Mouse (Mus musculus): ENCODE measurements around the gene Psg19. TPM values are rescaled to one million over a fixed set of nuclear protein-coding genes. Genes with fewer than 3 reads are reported as not detected.
"Not testable (repeated sequence)": the region's sequence is repeated elsewhere in the genome, so short reads cannot be mapped to it uniquely, and the experiment has no call there.

Psg19 gene
- polyA plus RNA-seq, 1 experiment from 2014 or later = not detected

DNA sequence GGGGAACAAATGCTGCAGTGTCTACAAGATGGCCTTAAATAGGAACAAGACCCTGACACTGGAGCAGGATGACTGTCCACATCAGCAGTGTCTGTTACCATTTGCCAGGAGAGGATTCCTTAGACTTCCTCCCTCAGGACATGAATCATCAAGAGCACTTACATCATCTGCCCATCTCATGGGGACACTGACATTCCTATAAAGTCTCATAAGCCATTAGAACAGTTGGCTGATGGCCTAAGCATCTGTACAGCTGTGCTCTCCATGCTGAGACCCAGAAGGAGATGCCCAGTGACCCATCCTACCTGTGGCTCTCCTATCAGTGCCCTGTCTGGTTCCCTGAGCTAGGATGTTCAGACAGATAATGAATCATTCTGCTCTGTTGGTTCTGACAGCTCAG, 5.2 kb upstream of the Psg19 start:
- Histone ChIP-seq H3K9me3 (replicated peaks) (no peaks in the 10 kb centered on the region), H3K4me3 (replicated peaks) (no peak overlapping the region), H3K27me3 (no peaks in the 10 kb centered on the region), H3K27ac (replicated peaks) (no peak overlapping the region), H3K36me3 (replicated peaks) (no peaks in the 10 kb centered on the region), H3K4me1 (replicated peaks) (no peaks in the 10 kb centered on the region), H3K9ac (no peak overlapping the region), H3K4me2 (no peak overlapping the region)
- no peak for ATAC-seq (ENCODE audit: insufficient read depth)

DNA sequence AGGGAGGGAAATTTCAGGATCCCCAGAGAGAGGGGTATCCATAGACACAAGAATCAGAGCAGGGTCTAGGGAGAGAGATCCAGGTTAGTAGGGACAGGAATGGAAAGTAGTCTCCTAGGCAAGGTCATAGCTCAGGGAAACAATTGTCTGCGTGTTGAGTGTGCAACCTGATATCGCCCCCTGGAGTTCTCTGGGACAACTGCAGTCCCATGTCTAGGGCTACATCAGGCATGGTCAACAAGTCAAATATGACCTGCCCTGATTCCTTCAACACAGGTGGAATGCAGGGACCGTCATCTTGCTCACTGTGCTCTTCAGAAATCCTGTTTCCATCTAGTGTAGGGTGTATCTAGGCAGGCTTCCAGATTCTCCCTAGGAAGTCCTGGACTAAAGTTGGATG, 809 bp upstream of the Psg19 start:
- Histone ChIP-seq H3K36me3 (replicated peaks) (no peaks in the 10 kb centered on the region), H3K4me2 (no peak overlapping the region), H3K4me3 (replicated peaks) (no peak overlapping the region), H3K4me1 (replicated peaks) (no peaks in the 10 kb centered on the region), H3K27me3 (no peaks in the 10 kb centered on the region), H3K27ac (replicated peaks) (no peak overlapping the region), H3K9ac (no peak overlapping the region), H3K9me3 (replicated peaks) (no peaks in the 10 kb centered on the region)
- ATAC-seq (ENCODE audit: insufficient read depth) = no peak
- 35% methylated on average over 3 of the region's 3 CpGs for WGBS (ENCODE audit: insufficient replicate concordance)

DNA sequence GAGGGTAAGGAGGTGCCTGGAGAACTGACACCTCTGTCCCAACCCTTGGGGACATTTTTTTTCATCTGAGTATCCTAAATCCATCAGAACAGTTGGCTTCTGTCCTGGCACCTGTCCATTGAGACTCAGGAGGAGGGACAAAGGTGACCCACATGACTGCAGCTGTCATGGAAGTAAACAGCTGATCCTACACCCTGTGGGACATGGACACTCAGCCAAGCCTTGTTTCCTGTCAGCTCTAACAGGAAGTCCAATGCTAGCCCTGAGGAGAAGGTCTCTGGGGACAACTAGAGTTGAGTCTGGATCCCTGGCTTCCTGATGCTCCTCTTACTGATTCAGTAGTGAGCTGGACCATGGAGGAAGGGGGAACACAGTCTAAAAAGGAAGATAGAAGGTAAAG, 7.6 kb downstream of the Psg19 start:
- H3K4me2 ChIP-seq; H3K36me3 ChIP-seq (replicated peaks); H3K4me3 ChIP-seq (replicated peaks); H3K27ac ChIP-seq (replicated peaks); H3K9me3 ChIP-seq (replicated peaks); H3K27me3 ChIP-seq; H3K9ac ChIP-seq; H3K4me1 ChIP-seq (replicated peaks); ATAC-seq (ENCODE audit: insufficient read depth): not testable (repeated sequence)

DNA sequence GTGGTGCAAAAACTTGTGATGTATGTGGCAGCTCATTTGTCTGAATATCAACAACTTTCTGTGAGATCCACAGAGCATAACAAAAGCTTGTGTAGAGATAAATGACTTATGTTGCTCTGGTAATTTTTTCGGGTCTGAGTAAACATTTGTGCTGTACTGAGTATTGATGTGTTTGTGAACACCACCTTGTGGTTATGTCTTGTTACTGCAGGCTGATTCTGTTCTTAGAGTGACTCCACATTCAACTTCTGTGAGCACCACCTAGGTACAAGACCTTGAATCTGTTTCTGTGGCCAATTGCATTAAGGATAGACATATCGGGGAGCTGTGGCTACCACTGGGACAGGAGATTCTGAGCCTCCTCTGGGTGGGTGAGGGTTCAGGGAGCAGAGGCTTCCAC, 17.0 kb downstream of the Psg19 start:
- not testable (repeated sequence) for H3K4me2 ChIP-seq; H3K4me1 ChIP-seq (replicated peaks); H3K9ac ChIP-seq; H3K4me3 ChIP-seq (replicated peaks); H3K36me3 ChIP-seq (replicated peaks); ATAC-seq (ENCODE audit: insufficient read depth); H3K27ac ChIP-seq (replicated peaks); H3K27me3 ChIP-seq; H3K9me3 ChIP-seq (replicated peaks)
- 29% methylated on average over 2 of the region's 2 CpGs for WGBS (ENCODE audit: insufficient replicate concordance)

DNA sequence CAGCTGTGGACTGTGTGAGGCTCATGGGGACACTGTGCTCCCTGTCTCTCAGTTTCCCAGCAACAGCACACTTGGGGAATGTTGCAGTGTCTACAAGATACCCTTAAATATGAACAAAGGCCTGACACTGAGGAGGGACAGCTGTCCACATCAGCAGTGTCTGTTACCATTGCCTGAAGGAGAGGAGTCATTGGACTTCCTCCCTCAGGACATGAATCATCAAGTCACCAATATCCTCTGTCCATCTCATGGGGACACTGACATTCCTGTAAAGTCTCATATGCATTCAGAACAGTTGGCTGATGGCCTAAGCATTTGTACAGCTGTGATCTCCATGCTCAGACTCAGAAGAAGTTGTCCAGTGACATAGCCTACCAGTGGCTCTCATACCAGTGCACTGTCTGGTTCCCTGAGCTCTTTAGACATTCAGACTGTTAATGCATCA, 19.0 kb downstream of the Psg19 start:
- no peak for ATAC-seq (ENCODE audit: insufficient read depth)

DNA sequence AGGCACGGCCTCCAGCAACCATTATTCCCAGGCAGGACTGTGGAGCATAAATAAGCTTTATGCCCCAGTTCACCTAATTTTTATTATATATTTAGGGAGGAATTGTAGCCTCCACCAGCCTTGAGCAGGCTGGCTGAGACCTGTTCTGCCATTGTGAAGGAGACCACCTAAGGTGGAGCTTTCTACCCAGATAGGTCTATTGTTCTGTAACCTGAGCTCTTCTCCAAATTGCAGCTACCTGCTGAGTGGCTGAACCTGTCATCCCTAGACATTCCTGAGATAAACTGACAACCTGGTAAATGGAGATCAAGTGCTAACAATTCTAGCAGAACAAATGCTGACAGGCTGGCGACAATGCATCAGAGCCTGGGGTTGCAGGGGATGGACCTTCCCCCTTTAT, 35.4 kb downstream of the Psg19 start:
- H3K4me3 ChIP-seq (replicated peaks); H3K4me1 ChIP-seq (replicated peaks); H3K9ac ChIP-seq; H3K4me2 ChIP-seq; H3K27ac ChIP-seq (replicated peaks); H3K9me3 ChIP-seq (replicated peaks); H3K27me3 ChIP-seq; H3K36me3 ChIP-seq (replicated peaks); ATAC-seq (ENCODE audit: insufficient read depth): not testable (repeated sequence)
- 39% methylated on average over 1 of the region's 2 CpGs for WGBS (ENCODE audit: insufficient replicate concordance)

More for the DNA sequence above, 19.0 kb downstream of the Psg19 start:
- Histone ChIP-seq H3K9me3 (replicated peaks) (no peaks in the 10 kb centered on the region), H3K4me2 (no peak overlapping the region), H3K27me3 (no peaks in the 10 kb centered on the region), H3K4me1 (replicated peaks) (no peaks in the 10 kb centered on the region), H3K9ac (no peak overlapping the region), H3K4me3 (replicated peaks) (no peak overlapping the region), H3K27ac (replicated peaks) (no peak overlapping the region), H3K36me3 (replicated peaks) (no peaks in the 10 kb centered on the region)

DNA sequence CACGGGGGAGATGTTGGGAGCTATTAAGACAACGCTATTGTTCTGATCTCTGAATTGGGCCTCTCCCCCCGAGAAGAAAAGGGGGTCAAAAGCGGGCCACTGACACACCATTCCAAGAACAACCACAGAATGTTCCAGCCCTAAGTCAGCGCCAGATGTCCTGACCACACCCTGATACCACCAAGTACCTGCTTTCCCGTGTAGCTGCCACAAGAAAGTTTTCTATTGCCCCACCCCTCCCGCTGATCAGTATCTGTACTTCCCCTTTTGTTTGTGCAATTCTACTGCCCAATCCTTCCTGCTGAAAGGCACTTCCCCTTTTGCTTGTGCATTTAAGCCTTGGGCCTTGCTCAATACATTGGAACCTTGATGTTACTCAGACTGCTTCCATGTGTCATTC, 38.2 kb downstream of the Psg19 start:
- not testable (repeated sequence) for H3K4me1 ChIP-seq (replicated peaks); H3K9ac ChIP-seq; H3K27me3 ChIP-seq; H3K9me3 ChIP-seq (replicated peaks); H3K4me2 ChIP-seq; ATAC-seq (ENCODE audit: insufficient read depth); H3K36me3 ChIP-seq (replicated peaks); H3K4me3 ChIP-seq (replicated peaks); H3K27ac ChIP-seq (replicated peaks)
- 41% methylated on average over 7 of the region's 7 CpGs for WGBS (ENCODE audit: insufficient replicate concordance)

DNA sequence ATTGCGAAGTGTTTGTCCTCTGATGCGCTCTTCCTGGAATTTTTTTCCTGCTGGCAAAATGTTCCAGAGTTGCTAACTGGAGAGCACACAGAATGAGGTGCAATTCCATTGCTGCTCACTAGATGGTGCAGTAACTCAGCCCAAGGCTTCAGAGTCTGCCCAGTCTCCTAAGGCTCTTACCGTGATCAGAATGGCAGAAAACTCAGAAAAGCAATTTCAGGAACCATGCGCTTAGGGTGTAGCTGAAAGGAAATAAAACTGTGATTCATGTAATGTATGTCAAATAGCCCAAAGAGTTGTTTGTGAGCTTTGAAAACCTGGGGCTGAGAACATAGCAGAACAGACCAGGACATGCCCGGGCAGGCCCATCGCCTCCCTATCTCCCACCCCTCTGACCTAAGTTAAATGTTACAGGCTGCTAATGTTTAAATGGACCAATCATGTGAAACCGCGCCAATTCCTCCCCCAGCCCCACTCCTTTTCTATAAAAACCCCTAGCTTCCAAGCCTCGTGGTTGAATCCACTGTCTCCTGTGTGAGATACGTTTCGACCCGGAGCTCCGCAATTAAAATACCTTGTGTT, 48.3 kb downstream of the Psg19 start:
- 44% methylated on average over 11 of the region's 13 CpGs for WGBS (ENCODE audit: insufficient replicate concordance)

DNA sequence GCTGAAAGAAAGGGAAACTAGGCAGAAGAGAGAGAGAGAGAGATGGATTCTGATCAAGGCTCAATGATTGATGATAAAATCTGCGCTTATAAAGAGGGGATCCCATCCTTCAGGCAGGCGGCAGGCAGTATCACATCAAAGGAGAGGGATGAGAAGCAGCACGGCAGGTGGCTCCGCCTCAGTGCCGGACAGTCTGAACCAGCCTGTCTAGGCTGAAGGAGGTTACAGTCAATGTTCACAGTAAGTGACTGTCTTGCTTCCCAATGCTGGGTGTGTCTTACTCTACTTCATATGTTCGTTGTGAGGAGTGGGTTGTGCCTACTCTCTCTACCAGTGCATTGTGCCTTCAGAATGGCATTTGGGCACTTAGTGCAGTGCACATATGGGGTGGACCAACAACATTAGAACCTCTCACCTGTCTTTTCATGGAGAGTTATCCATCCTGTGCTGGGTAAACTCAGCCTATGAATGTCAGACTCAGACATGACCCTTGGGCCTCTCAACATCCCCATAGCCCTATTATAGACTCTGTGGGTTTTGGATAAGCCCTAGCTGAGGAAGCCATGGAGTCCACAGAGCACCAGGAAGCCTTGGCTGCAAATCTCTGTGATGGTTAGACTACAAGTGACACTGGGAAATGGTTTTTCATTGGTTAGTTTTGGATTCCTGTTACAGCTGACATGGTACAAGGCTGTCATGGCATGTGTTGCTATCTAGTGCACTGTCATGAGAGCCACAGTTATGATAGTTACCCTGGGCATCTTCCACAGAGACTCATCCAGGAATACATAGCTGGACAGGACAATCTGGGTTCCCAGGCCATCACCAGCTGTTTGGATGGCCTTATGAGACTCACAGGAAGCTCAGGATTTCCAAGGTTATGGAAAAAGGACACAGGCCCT, 49.1 kb downstream of the Psg19 start:
- Histone ChIP-seq H3K4me1 (replicated peaks) (no peaks in the 10 kb centered on the region), H3K36me3 (replicated peaks) (no peaks in the 10 kb centered on the region), H3K27me3 (peaks cover 14% of the 10 kb centered on the region), H3K4me2 (no peak overlapping the region), H3K4me3 (replicated peaks) (no peak overlapping the region), H3K27ac (replicated peaks) (no peak overlapping the region), H3K9me3 (replicated peaks) (no peaks in the 10 kb centered on the region), H3K9ac (no peak overlapping the region)
- ATAC-seq (ENCODE audit: insufficient read depth) = no peak
- WGBS (ENCODE audit: insufficient replicate concordance) = 36% methylated on average over 6 of the region's 6 CpGs

More for the DNA sequence above, 48.3 kb downstream of the Psg19 start:
- not testable (repeated sequence) for H3K36me3 ChIP-seq (replicated peaks); H3K9me3 ChIP-seq (replicated peaks); H3K4me2 ChIP-seq; H3K27ac ChIP-seq (replicated peaks); H3K4me1 ChIP-seq (replicated peaks); H3K4me3 ChIP-seq (replicated peaks); H3K9ac ChIP-seq; ATAC-seq (ENCODE audit: insufficient read depth)
- peaks cover 14% of the 10 kb centered on the region for H3K27me3 ChIP-seq

DNA sequence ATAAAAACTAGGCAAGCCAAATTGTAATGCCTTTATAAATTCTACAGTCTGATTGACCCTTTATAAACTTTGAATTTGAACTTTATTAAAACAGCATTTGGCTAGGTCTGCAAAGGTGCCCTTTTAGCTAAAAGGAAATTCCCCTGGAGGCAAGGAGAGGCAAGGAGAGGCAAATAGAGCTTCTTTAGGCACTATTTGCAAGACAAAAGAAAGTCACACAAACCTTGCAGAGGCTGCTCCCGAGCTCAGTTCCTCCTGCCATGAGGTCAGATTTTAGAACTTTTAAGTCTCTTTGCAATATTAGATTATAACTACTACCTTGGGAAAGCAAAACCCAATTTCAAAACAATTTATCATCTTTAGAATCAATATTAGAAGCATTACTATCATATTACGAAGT, 50.9 kb downstream of the Psg19 start:
- H3K4me2 ChIP-seq; H3K36me3 ChIP-seq (replicated peaks); H3K4me1 ChIP-seq (replicated peaks); H3K4me3 ChIP-seq (replicated peaks); H3K27ac ChIP-seq (replicated peaks); H3K9ac ChIP-seq; ATAC-seq (ENCODE audit: insufficient read depth); H3K9me3 ChIP-seq (replicated peaks): not testable (repeated sequence)
- H3K27me3 ChIP-seq = peaks cover 14% of the 10 kb centered on the region
- WGBS (ENCODE audit: insufficient replicate concordance) = 42% methylated on average over 2 of the region's 2 CpGs

DNA sequence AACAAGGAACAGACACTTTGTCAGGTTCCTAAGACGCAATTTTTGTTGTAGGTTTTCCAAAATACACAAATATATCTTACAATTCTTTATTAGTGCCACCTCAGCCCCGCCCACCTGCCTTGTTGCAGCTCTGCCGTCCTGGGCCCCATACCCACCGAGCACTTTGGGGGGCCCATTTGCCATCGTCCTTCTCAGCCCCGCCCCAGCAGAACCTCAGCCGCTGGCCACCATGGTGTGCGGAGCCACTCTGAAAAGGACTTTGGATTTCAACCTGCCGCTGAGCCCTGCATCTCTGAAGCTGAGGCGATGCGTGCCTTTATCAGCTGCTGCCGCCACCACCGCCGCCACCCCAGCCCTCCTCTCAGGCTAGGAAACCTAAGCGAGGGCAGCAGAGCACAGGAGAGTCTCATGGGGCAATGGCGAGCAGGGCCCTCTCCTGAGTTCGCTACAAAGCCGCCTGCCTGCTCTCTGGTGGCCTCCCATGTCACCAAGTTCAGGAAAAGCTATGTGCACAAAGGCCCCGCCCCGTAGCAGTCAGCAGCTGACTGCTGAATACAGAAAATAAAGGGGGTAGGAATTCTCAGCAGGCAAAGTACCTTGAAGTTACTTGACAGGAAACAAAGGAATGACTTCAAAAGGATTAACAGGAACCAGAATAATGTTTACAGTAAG, 52.0 kb downstream of the Psg19 start:
- peaks cover 14% of the 10 kb centered on the region for H3K27me3 ChIP-seq
- no peak overlapping the region for H3K27ac ChIP-seq (replicated peaks)
- ATAC-seq (ENCODE audit: insufficient read depth) = no peak
- H3K9ac ChIP-seq = no peak overlapping the region
- WGBS (ENCODE audit: insufficient replicate concordance) = 13% methylated on average over 20 of the region's 20 CpGs
- H3K4me3 ChIP-seq (replicated peaks) = no peak overlapping the region
- no peaks in the 10 kb centered on the region for H3K9me3 ChIP-seq (replicated peaks)
- H3K36me3 ChIP-seq (replicated peaks) = no peaks in the 10 kb centered on the region
- no peaks in the 10 kb centered on the region for H3K4me1 ChIP-seq (replicated peaks)
- peak overlapping the region; percentile 27; the same call in 1 of the 2 replicates for H3K4me2 ChIP-seq
